Comparison of ENCODE assay signal across 13 mouse cellular contexts in the genomic region with DNA sequence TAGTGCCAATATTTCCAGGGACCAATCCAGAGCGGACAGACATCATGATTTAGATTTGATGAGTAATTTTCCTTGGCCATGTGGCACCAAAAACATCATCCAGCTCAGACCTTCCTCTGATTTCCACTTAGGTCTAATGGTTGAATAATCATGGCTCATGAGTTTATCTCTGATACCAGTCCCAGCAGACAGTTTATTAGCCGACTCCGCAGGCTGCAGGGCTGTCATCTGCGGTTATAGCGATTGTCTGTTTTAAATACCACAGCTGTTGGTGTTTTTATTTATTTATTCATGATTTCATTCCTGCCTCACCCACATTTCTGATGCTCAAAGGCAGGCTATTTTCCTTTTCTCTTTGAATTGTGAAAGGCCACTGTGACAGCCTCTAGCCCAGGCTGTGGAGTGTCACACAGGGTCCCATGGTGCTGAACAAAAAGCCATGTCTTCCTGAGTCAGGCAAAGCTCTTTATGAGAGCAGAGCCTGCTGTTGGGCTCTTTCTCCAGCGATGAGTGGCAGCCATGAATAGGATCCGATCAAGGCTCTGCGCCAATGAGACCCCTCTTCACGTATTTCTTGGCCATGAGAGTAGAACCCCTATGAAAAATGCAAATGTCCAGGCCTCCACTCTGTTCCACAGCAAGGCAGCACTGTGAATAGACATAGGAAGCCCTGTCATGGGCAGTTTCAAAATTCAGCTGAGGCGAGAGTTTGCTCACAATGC.
DNase-seq lines count a peak whose midpoint lies in the region; ATAC-seq lines count a peak whose summit lies in the region.
"Had no signal": no experiment of that assay in that cellular context is flagged by ENCODE, and none has a peak within 500 bp of the region (broad histone marks: within the 10 kb centered on the region; RNA-seq: fewer than 3 reads in every experiment).

No protein-coding gene starts in this region.

- no peak overlapping the region for H3K4me3 ChIP-seq in embryonic facial prominence, embryonic 14.5 days (ENCODE audit: low read depth, low read length)
- H3K4me3 ChIP-seq in hindbrain, embryonic 12.5 days, result no peak overlapping the region
- no peak overlapping the region for H3K4me3 ChIP-seq in midbrain, embryonic 14.5 days (replicated peaks; ENCODE audit: low read depth, low read length)
- H3K4me3 ChIP-seq: embryonic facial prominence, embryonic 15.5 days had no signal

- no peak overlapping the region for H3K9ac ChIP-seq in embryonic facial prominence, embryonic 14.5 days (ENCODE audit: low read depth, low read length)
- no peak overlapping the region for H3K9ac ChIP-seq in hindbrain, embryonic 12.5 days
- H3K9ac ChIP-seq in midbrain, embryonic 14.5 days (replicated peaks; ENCODE audit: low read length), result no peak overlapping the region
- H3K9ac ChIP-seq: embryonic facial prominence, embryonic 15.5 days; liver, embryonic 14.5 days had no signal

- no peak for ATAC-seq in embryonic facial prominence, embryonic 14.5 days (ENCODE audit: low read depth)
- peak; percentile 92 for ATAC-seq in hindbrain, embryonic 12.5 days (ENCODE audit: low FRiP score)
- peak; percentile 89 for ATAC-seq in midbrain, embryonic 14.5 days (ENCODE audit: low FRiP score, low TSS enrichment)

- H3K27me3 ChIP-seq in embryonic facial prominence, embryonic 14.5 days (replicated peaks; ENCODE audit: control insufficient read depth, insufficient read depth, low read length), result no peaks in the 10 kb centered on the region
- no peaks in the 10 kb centered on the region for H3K27me3 ChIP-seq in hindbrain, embryonic 12.5 days
- no peaks in the 10 kb centered on the region for H3K27me3 ChIP-seq in midbrain, embryonic 14.5 days (ENCODE audit: control insufficient read depth, insufficient read depth, low read length)
- H3K27me3 ChIP-seq: CH12.LX; embryonic facial prominence, embryonic 15.5 days had no signal

- 82% methylated on average over 10 of the region's 10 CpGs for WGBS in embryonic facial prominence, embryonic 14.5 days
- WGBS in hindbrain, embryonic 12.5 days, result 57% methylated on average over 10 of the region's 10 CpGs
- WGBS in midbrain, embryonic 14.5 days, result 16% methylated on average over 10 of the region's 10 CpGs

- no peaks in the 10 kb centered on the region for H3K4me1 ChIP-seq in embryonic facial prominence, embryonic 14.5 days (ENCODE audit: control insufficient read depth, insufficient read depth, low read length)
- peaks cover 5% of the 10 kb centered on the region; the same call in 1 of the 2 replicates for H3K4me1 ChIP-seq in hindbrain, embryonic 12.5 days
- H3K4me1 ChIP-seq in midbrain, embryonic 14.5 days (ENCODE audit: control insufficient read depth, insufficient read depth, low read length), result peaks cover 10% of the 10 kb centered on the region; the same call in 1 of the 2 replicates
- H3K4me1 ChIP-seq: embryonic facial prominence, embryonic 15.5 days had no signal

- peak; percentile 8 for DNase-seq in left cerebral cortex, adult 11 months (ENCODE audit: low spot score)
- DNase-seq in left cerebral cortex, adult 18-20 months (ENCODE audit: low spot score in 2 of 2), result no peak
- DNase-seq in embryonic facial prominence, embryonic 14.5 days (ENCODE audit: low spot score), result peak; percentile 1
- peak; percentile 71 for DNase-seq in midbrain, embryonic 14.5 days
- DNase-seq in heart, adult 18-20 months, result no peak
- no peak for DNase-seq in ovary, postnatal 14 days (ENCODE audit: low spot score)
- DNase-seq in testis, postnatal 10 days (ENCODE audit: low spot score), result no peak
- DNase-seq: heart, adult 11 months; kidney, postnatal 36 days had no signal

- H3K27ac ChIP-seq in embryonic facial prominence, embryonic 14.5 days (replicated peaks; ENCODE audit: low read depth, low read length), result no peak overlapping the region
- peak overlapping the region; percentile 64 for H3K27ac ChIP-seq in hindbrain, embryonic 12.5 days
- peak overlapping the region; percentile 65 for H3K27ac ChIP-seq in midbrain, embryonic 14.5 days (replicated peaks; ENCODE audit: low read depth, low read length)
- H3K27ac ChIP-seq: embryonic facial prominence, embryonic 15.5 days; liver, embryonic 14.5 days had no signal

- no peak overlapping the region for H3K4me2 ChIP-seq in embryonic facial prominence, embryonic 14.5 days (ENCODE audit: low read depth, low read length)
- H3K4me2 ChIP-seq in hindbrain, embryonic 12.5 days (replicated peaks), result no peak overlapping the region
- no peak overlapping the region for H3K4me2 ChIP-seq in midbrain, embryonic 14.5 days (ENCODE audit: low read length)
- H3K4me2 ChIP-seq: embryonic facial prominence, embryonic 15.5 days had no signal

- no peaks in the 10 kb centered on the region for H3K9me3 ChIP-seq in embryonic facial prominence, embryonic 14.5 days (ENCODE audit: control insufficient read depth, low read length)
- H3K9me3 ChIP-seq in hindbrain, embryonic 12.5 days (replicated peaks), result no peaks in the 10 kb centered on the region
- H3K9me3 ChIP-seq in midbrain, embryonic 14.5 days (ENCODE audit: control insufficient read depth, low read length), result no peaks in the 10 kb centered on the region
- H3K9me3 ChIP-seq: embryonic facial prominence, embryonic 15.5 days had no signal

- H3K36me3 ChIP-seq in embryonic facial prominence, embryonic 14.5 days (ENCODE audit: control insufficient read depth, insufficient read depth, low read length), result no peaks in the 10 kb centered on the region
- H3K36me3 ChIP-seq in hindbrain, embryonic 12.5 days, result no peaks in the 10 kb centered on the region
- no peaks in the 10 kb centered on the region for H3K36me3 ChIP-seq in midbrain, embryonic 14.5 days (ENCODE audit: control insufficient read depth, insufficient read depth, low read length)
- H3K36me3 ChIP-seq: embryonic facial prominence, embryonic 15.5 days had no signal

Comparison
In these comparisons a context has a peak if more than half of its experiments do, and no peak if none do; other contexts are left out.
1. DNase-seq: peak in left cerebral cortex, adult 11 months (single experiment), embryonic facial prominence, embryonic 14.5 days (single experiment) and midbrain, embryonic 14.5 days (single experiment); none in left cerebral cortex, adult 18-20 months (0 of 2), heart, adult 18-20 months (0 of 2), ovary, postnatal 14 days (single experiment) and testis, postnatal 10 days (single experiment).